Mouse (Mus musculus): ENCODE results near the gene Cd36. TPM values are rescaled to one million over a fixed set of nuclear protein-coding genes. Genes with fewer than 3 reads are reported as not detected.

Cd36 gene
- polyA plus RNA-seq, 1 experiment from 2014 or later = 3.0 TPM

DNA sequence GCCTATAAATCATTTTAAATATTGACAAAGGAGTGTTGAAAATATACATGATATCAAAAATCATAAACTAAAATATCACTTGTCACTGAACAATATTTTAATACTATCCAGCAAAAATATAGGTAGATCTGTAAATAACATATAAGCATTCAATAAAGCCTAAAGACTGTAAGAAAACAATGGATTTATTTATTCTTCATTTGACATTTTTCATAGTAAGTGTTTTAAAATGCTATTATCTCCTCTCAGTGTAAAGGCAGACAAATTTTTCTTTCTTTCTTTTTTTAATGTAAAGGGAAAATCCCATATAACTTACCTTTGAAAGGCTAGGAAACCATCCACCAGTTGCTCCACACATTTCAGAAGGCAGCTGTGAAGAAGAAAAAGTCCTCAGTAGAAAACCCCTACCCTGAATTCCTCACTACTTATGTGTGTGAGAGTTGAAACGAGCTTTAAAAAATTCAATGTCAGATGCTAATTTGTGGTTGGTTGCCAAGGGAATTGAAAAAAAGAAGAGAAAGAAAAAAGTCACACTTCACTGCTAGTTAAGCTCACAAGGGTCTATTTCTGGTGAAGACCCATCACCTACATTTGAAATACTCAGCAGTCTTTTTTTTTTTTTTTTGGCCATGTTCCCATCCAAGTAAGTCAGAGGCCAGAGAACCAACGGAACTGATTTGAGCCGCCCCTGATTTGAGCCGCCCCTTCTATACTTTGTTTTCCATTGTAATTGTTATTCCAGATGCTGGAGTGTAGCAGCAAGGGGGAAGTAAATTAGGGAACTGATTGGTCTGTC, 53.1 kb downstream of the Cd36 start:
- no peak overlapping the region for H3K9ac ChIP-seq (replicated peaks)
- H3K4me1 ChIP-seq = no peaks in the 10 kb centered on the region
- no peak for ATAC-seq (ENCODE audit: low FRiP score)
- no peaks in the 10 kb centered on the region for H3K9me3 ChIP-seq (replicated peaks)
- no peaks in the 10 kb centered on the region for H3K27me3 ChIP-seq (replicated peaks)
- H3K36me3 ChIP-seq = no peaks in the 10 kb centered on the region
- H3K4me2 ChIP-seq = no peak overlapping the region
- no peak overlapping the region for H3K4me3 ChIP-seq (replicated peaks)
- 18% methylated on average over 4 of the region's 4 CpGs for WGBS
- H3K27ac ChIP-seq (replicated peaks) = no peak overlapping the region

DNA sequence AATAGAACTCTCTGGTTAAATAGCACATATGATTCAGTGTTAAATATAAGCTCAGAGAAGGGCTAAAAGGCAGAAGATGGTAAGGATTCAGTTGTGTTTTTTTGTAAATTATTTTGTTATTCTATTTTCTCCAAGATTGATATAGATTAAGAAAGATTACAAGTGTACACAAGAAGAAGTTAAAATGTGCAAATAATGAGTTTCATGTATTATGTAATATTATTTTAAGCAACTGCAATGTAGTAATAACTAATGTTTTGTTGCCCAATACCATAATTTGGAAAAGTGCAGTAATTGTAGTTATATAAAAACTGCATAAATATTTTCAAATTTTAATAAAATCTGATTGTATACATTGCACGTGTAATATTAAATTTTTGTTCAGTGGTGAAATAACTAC, 54.8 kb downstream of the Cd36 start:
- WGBS = 96% methylated on average over 1 of the region's 1 CpGs
- Histone ChIP-seq H3K9ac (replicated peaks) (no peak overlapping the region), H3K27ac (replicated peaks) (no peak overlapping the region), H3K9me3 (replicated peaks) (no peaks in the 10 kb centered on the region), H3K4me3 (replicated peaks) (no peak overlapping the region), H3K27me3 (replicated peaks) (no peaks in the 10 kb centered on the region), H3K36me3 (no peaks in the 10 kb centered on the region), H3K4me2 (no peak overlapping the region), H3K4me1 (no peaks in the 10 kb centered on the region)
- no peak for ATAC-seq (ENCODE audit: low FRiP score)

DNA sequence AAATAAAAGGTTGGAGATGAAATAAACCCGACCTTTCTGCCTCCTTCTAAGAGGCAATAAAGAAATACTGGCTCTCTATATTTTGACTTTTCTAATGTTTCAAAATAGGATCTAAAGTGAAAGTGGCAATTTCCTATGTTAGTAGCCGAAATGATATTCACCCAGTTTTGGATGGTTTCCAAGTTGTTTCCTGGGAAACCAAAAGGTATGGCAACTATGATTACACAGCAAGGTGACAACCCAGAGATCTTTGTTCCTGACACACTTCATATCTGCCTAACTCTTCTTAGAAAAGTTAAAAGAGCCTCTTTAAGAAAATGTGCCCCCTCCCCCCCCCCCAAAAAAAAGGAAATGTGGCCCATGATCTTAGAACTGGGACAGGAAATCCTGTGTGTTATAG, 58.1 kb downstream of the Cd36 start:
- Histone ChIP-seq H3K9ac (replicated peaks) (no peak overlapping the region), H3K9me3 (replicated peaks) (no peaks in the 10 kb centered on the region), H3K4me3 (replicated peaks) (no peak overlapping the region), H3K36me3 (no peaks in the 10 kb centered on the region), H3K4me1 (no peaks in the 10 kb centered on the region), H3K27ac (replicated peaks) (no peak overlapping the region), H3K4me2 (no peak overlapping the region), H3K27me3 (replicated peaks) (no peaks in the 10 kb centered on the region)
- no peak for ATAC-seq (ENCODE audit: low FRiP score)
- WGBS = 54% methylated on average over 2 of the region's 2 CpGs

DNA sequence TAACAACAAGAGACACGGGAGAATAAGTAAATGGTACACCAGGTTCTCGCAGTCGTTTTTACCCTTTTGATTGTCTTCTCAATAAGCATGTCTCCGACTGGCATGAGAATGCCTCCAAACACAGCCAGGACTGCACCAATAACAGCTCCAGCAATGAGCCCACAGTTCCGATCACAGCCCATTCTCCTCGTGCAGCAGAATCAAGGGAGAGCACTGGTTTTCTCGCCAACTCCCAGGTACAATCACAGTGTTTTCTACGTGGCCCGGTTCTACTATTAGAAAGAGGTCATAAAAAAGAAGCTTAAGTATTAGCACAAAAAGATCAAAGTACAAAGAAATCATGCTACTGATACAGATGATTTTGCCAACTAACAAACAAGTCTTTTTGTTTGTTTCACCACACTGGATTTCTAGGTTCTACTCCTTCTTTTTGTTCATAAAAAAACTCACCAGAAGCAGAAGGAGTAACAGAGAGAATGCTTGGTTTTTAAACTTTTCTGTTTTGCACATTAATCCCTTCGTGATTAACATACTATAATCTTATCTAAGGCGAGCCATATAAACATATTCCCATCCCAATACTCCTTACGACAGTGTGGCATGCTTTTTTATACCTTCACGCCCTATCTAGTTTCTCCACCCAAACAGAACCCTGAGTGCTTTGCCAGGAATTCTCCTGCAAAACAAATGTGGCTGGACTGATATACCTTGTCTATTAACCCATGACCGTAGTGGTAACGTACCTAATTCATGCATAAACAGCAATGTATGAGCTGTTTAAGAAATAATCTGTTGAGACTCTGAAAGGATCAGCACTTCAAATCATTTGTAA, 59.7 kb downstream of the Cd36 start:
- no peak for ATAC-seq (ENCODE audit: low FRiP score)
- WGBS = 66% methylated on average over 15 of the region's 15 CpGs
- no peak overlapping the region for H3K27ac ChIP-seq (replicated peaks)
- no peak overlapping the region for H3K9ac ChIP-seq (replicated peaks)
- H3K27me3 ChIP-seq (replicated peaks) = no peaks in the 10 kb centered on the region
- no peaks in the 10 kb centered on the region for H3K9me3 ChIP-seq (replicated peaks)
- H3K4me2 ChIP-seq = no peak overlapping the region
- H3K36me3 ChIP-seq = no peaks in the 10 kb centered on the region
- no peaks in the 10 kb centered on the region for H3K4me1 ChIP-seq
- no peak overlapping the region for H3K4me3 ChIP-seq (replicated peaks)

DNA sequence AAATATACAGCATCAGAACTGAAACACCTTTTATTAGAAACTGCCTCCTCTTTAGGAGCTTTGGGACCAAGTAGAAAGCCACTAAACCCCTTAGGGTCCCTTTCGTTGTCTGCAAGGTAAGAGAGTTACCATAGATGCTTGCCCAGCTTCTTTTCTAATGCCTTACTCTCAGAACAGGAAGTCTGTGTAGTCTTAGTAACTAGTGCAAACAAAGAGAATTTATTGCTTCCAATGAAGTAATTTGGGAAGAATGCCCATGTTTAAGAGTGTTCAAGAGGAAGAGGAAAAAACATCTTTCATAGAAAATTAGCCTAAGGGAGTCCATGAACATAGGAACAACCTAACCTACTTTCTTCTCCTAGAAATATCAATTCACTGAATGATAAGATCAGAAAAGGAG, 67.2 kb downstream of the Cd36 start:
- no peaks in the 10 kb centered on the region for H3K27me3 ChIP-seq (replicated peaks)
- no peak overlapping the region for H3K4me2 ChIP-seq
- whole genome bisulfite sequencing = 81% methylated on average over 1 of the region's 1 CpGs
- H3K9me3 ChIP-seq (replicated peaks) = no peaks in the 10 kb centered on the region
- H3K27ac ChIP-seq (replicated peaks) = no peak overlapping the region
- no peak overlapping the region for H3K9ac ChIP-seq (replicated peaks)
- ATAC-seq (ENCODE audit: low FRiP score) = no peak
- H3K4me1 ChIP-seq = no peaks in the 10 kb centered on the region
- no peak overlapping the region for H3K4me3 ChIP-seq (replicated peaks)
- no peaks in the 10 kb centered on the region for H3K36me3 ChIP-seq

DNA sequence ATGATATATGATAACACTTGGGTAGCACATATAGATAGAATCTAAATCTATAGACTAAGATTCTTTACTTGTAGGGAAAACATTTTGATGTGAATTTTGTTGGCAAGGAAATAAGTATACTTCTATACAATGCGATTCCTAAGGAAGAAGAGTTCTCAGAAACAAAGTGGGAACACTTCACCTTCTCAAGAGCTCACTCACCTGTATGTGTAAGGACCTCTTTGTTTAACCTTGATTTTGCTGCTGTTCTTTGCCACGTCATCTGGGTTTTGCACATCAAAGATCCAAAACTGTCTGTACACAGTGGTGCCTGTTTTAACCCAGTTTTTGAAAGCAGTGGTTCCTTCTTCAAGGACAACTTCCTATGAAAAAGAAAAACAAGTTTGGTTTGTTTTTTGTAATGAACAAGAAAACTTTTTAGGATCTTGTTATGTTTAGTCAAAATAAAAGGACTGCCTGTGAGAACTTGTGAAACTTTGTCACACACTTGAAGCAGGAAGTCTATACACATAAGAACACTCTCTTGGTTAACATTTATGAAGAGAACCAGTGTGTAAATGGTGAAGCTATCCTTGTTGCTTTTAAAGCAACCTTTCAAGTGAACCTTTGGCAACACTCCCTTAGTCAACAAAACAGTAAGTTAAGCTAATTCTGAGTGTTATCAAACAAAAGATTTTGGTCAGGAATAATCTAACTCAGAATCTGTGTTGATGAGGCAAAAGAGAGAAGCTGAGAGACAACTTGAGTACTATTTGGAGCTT, 68.2 kb downstream of the Cd36 start:
- no peak for ATAC-seq (ENCODE audit: low FRiP score)
- H3K9ac ChIP-seq (replicated peaks) = no peak overlapping the region
- H3K36me3 ChIP-seq = no peaks in the 10 kb centered on the region
- no peaks in the 10 kb centered on the region for H3K4me1 ChIP-seq
- H3K9me3 ChIP-seq (replicated peaks) = no peaks in the 10 kb centered on the region
- H3K27me3 ChIP-seq (replicated peaks) = no peaks in the 10 kb centered on the region
- H3K4me3 ChIP-seq (replicated peaks) = no peak overlapping the region
- H3K27ac ChIP-seq (replicated peaks) = no peak overlapping the region
- H3K4me2 ChIP-seq = no peak overlapping the region
- 94% methylated on average over 2 of the region's 2 CpGs for WGBS

DNA sequence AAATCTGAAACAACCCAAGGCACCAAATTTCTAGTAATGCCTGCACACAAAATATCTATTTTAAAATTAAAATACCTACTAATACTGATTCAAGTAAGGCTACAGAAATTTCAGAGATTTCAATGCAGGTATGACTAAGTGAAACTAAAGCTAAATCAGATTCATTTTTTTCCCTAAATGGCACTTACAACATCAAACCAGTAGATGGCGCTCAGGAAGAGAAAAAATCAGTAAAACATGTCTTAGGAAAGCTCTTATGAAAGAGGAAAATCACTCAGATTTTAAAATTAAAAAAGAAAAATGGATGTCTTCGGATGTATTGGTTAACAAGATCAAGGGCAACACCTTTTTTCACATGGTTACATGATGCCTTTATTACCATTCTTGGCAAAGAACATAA, 72.4 kb downstream of the Cd36 start:
- no peak overlapping the region for H3K4me2 ChIP-seq
- H3K27ac ChIP-seq (replicated peaks) = no peak overlapping the region
- H3K36me3 ChIP-seq = no peaks in the 10 kb centered on the region
- no peak overlapping the region for H3K9ac ChIP-seq (replicated peaks)
- H3K27me3 ChIP-seq (replicated peaks) = no peaks in the 10 kb centered on the region
- H3K4me3 ChIP-seq (replicated peaks) = no peak overlapping the region
- H3K4me1 ChIP-seq = no peaks in the 10 kb centered on the region
- 6% methylated on average over 2 of the region's 2 CpGs for WGBS
- no peaks in the 10 kb centered on the region for H3K9me3 ChIP-seq (replicated peaks)
- no peak for ATAC-seq (ENCODE audit: low FRiP score)

DNA sequence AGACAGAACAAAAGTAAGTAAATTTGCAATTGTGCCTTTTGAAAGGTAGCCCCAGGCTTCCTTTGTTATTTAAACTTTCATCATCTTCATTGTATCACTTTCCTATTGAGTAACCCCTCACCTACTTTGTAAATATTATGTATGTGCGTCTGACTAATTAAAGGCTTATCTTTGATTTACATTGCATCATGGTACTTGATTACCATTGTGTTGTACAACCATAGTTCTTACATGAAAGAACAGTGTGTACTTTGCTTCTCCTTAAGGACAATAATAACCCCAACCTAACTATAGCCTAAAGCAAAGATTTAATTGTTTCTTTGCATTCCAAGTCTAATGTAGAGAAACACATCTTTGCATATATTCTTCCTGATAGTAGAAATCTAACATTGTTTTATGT, 78.3 kb downstream of the Cd36 start:
- no peak overlapping the region for H3K4me2 ChIP-seq
- no peak overlapping the region for H3K27ac ChIP-seq (replicated peaks)
- no peak overlapping the region for H3K9ac ChIP-seq (replicated peaks)
- no peaks in the 10 kb centered on the region for H3K27me3 ChIP-seq (replicated peaks)
- H3K4me1 ChIP-seq = no peaks in the 10 kb centered on the region
- 66% methylated on average over 1 of the region's 1 CpGs for whole genome bisulfite sequencing
- H3K36me3 ChIP-seq = no peaks in the 10 kb centered on the region
- ATAC-seq (ENCODE audit: low FRiP score) = no peak
- no peak overlapping the region for H3K4me3 ChIP-seq (replicated peaks)
- H3K9me3 ChIP-seq (replicated peaks) = no peaks in the 10 kb centered on the region

DNA sequence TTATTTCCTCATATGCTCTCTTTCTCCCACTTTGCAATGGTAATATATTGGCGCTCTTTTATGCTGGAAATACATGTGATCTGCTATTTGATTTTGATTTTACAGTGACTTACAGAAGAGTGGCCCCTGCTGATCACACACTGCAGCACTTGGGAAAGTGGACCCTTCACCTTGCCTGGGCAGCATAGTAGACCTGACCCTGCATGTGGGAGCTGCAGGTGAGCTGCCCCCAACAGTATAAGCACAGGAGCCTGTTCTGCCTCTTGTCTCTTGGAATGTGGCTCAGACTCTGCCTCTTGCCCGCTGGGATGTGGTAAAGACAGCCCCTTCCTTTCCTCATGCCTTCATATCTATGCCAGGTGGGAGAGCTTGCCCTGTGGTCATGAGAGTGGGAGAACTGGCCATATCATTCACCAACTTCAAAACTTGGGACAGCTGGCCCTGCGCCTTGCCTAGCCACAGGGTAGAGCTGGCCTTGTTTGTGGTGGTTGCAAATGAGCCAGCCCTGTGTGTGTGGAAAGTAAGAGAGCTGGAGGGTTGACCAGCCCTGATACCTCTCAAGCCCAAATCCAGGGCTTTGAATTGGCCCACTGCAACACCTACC, 81.7 kb downstream of the Cd36 start:
- Histone ChIP-seq H3K9ac (replicated peaks) (no peak overlapping the region), H3K9me3 (replicated peaks) (no peaks in the 10 kb centered on the region), H3K27ac (replicated peaks) (no peak overlapping the region), H3K4me2 (no peak overlapping the region), H3K4me3 (replicated peaks) (no peak overlapping the region), H3K27me3 (replicated peaks) (no peaks in the 10 kb centered on the region), H3K4me1 (no peaks in the 10 kb centered on the region), H3K36me3 (no peaks in the 10 kb centered on the region)
- WGBS = 88% methylated on average over 3 of the region's 3 CpGs
- ATAC-seq (ENCODE audit: low FRiP score) = no peak

DNA sequence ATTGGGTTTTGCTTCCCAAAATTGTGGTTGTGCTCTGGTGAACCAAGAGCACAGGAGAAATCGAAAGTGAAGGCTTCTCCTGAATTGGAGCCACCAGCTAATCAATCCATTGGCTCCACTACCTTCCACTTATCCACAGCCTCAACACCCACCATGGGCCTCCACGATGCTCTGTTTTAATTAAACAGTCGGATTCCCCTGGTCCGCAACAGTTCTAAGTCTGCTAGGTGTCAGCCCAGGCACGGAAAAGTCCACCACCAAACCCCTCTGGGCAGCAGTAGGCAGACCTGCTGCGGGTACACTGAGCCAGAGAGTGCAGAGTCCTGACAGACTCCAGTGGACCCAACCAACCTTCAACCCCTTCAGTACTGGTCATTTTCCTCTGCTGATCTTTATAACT, 112.0 kb downstream of the Cd36 start:
- ATAC-seq (ENCODE audit: low FRiP score) = no peak
- no peak overlapping the region for H3K27ac ChIP-seq (replicated peaks)
- H3K27me3 ChIP-seq (replicated peaks) = no peaks in the 10 kb centered on the region
- H3K9ac ChIP-seq (replicated peaks) = no peak overlapping the region
- H3K4me3 ChIP-seq (replicated peaks) = no peak overlapping the region
- no peaks in the 10 kb centered on the region for H3K36me3 ChIP-seq
- no peaks in the 10 kb centered on the region for H3K9me3 ChIP-seq (replicated peaks)
- H3K4me2 ChIP-seq = no peak overlapping the region
- H3K4me1 ChIP-seq = no peaks in the 10 kb centered on the region
- 92% methylated on average over 6 of the region's 6 CpGs for WGBS

DNA sequence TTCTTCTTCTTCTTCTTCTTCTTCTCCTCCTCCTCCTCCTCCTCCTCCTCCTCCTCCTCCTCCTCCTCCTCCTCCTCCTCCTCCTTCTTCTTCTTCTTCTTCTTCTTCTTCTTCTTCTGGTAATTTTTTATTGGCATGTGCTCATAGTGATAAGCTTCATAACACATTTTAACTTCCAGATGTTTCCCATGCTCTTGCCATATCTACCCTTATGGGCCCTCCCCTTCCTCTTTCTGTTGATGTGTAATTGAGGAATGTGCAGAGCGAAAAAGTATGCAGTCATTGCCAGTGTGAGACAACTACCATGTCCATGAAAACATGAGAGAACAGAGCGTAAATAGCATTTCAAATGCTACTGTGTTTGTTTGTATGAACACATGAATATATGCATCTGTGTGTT, 118.3 kb downstream of the Cd36 start:
- H3K4me1 ChIP-seq = no peaks in the 10 kb centered on the region
- H3K27me3 ChIP-seq (replicated peaks) = no peaks in the 10 kb centered on the region
- H3K9ac ChIP-seq (replicated peaks) = no peak overlapping the region
- H3K4me2 ChIP-seq = no peak overlapping the region
- no peaks in the 10 kb centered on the region for H3K9me3 ChIP-seq (replicated peaks)
- ATAC-seq (ENCODE audit: low FRiP score) = no peak
- H3K27ac ChIP-seq (replicated peaks) = no peak overlapping the region
- 93% methylated on average over 2 of the region's 2 CpGs for WGBS
- no peak overlapping the region for H3K4me3 ChIP-seq (replicated peaks)
- no peaks in the 10 kb centered on the region for H3K36me3 ChIP-seq
